Mouse (Mus musculus) cerebellum, adult (tissue): Measurements from ENCODE around the gene Mfsd5.

Experiments used
- ATAC-seq: cut with Nextera tagmentation; 2 replicates; pipeline ENCODE4 v1.9.2; 2017; ENCODE audit warnings: mild to moderate bottlenecking, moderate library complexity, mixed read lengths; ENCODE audit not compliant: insufficient number of reproducible peaks, low FRiP score, low TSS enrichment

Mfsd5 gene

GRCm38 (mm10) chr15:102278726-102279091 lies 545 bp upstream of the Mfsd5 start:
- no peak for ATAC-seq

DNA sequence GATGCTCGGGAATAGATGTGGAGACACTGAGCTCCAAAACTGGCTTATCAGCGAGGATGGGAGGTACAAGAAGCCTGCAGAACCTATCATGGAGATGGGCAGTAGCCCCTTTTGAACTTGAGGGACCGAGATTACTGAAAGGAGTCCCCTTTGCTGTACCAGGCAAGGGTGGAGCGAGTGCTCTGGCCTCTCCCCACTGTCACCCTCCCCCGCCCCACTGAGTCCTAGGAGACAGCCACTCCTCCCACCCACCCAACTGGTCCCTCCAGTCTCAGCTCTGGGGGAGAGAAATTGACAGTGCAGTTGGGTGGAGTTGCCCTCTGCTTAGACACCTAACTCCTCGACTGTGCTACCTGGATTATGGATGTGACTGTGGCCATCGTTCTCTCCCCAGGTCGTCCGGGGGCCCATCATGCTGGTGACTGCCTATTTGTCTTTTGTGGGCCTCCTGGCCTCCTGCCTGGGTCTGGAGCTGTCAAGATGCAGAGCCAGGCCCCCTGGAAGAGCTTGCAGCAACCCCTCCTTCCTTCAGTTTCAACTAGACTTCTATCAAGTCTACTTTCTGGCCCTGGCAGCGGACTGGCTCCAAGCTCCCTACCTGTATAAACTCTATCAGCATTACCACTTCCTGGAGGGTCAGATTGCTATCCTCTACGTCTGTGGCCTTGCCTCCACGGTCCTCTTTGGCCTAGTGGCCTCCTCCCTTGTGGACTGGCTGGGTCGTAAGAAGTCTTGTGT lies 698 bp downstream of the Mfsd5 start:
- ATAC-seq: peak; percentile 38; the same call in 1 of the 2 replicates

- no peak for ATAC-seq
These were observed 1.4 kb downstream of the Mfsd5 start for GRCm38 (mm10) chr15:102280623-102281022.

DNA sequence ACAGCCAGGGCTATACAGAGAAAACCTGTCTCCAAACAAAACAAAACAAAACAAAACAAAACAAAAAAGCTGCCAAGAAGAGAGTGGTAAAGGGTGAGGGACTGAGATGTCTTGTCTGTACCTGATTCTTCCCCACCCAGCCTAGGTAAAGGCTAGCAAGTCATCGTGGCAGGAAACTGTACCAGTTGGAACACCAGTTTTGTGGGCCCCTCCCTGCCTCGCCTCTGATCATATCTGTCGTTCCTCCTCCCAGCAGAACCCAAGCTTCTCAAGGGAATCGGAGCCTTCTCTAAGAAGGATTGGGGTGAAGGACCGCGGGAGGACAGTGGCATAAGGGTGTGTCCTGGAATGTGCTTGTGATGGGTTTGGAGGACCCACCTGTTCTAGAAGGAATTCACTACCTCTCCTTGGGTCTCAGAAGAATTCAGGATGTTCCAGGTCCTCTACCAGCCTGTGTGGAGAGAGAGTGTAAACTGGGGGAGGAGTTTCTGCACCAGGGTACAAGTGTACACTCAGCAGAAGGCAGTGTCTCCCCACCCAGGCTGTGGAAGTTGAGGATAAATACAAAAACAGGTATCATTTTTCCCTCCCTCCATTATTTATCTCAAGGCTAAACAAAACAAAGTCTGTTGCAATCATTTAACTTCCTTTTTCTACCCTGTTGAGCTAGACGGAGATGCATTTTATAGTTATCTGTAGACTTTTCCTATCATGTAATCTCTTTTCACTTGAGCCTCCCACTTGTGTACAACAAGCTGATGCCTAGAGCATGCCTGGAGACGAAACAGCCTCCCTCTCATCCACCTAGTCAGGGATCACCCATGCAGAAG lies 3.4 kb downstream of the Mfsd5 start:
- no peak for ATAC-seq

DNA sequence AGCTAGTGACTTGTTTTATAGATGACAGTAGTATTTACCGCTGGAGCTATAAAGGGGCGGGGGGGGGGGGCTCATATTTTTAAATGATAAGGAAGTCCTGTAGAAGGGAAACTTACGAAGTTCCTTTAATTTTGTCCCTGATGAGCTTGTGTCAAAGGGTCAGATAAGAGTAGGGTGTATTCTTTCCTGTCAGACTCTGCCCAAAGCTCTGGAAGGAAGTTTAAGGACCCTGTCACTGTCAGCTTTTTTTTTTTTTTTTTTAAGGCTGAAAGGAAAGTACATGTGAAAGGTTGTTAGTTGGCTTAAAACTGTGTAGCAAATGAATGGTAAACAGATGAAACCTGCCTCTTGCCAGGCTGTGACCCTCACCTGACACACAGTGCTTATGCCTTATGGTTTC lies 4.4 kb downstream of the Mfsd5 start:
- no peak for ATAC-seq

- ATAC-seq: no peak
These were observed 8.1 kb downstream of the Mfsd5 start for GRCm38 (mm10) chr15:102287395-102287794.

DNA sequence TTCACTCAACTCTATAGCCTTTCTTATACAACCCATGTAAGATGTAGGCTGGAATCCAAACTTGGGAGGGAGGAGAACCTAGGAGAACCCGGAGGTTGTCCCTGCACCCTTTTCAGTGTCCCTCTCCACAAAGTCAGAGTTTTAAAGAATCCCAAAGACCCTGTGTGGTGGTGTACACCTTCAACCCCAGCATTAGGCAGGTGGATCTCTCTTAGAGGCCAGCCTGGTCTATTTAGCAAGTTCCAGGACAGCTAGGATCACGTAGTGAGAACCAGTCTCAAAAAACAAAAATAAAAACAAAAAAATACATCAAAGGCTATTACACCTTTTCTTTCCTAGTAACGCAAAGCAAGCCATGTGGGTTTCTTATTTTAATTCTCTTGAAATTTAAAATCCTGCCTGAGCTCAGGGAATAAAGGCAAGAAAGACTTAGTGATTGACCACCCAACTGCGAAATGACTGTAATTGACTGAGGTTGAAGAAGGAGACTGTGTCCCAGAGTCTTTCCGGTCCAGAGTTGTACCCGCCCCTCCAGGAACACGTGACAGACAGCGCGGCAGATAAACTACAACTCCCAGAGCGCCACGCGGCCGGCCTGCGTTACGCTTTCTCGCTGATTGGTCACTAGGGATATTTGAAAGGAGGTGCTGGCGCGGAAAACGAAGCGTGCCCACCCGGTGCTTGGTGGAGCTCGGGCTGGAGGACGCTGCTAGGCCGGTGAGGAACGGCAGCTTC lies 16.5 kb downstream of the Mfsd5 start, which contains the start of gene Espl1:
Espl1 (plus strand) TSS at position 634 of the 735 bp plus-strand sequence.
- ATAC-seq: peak; percentile 99

DNA sequence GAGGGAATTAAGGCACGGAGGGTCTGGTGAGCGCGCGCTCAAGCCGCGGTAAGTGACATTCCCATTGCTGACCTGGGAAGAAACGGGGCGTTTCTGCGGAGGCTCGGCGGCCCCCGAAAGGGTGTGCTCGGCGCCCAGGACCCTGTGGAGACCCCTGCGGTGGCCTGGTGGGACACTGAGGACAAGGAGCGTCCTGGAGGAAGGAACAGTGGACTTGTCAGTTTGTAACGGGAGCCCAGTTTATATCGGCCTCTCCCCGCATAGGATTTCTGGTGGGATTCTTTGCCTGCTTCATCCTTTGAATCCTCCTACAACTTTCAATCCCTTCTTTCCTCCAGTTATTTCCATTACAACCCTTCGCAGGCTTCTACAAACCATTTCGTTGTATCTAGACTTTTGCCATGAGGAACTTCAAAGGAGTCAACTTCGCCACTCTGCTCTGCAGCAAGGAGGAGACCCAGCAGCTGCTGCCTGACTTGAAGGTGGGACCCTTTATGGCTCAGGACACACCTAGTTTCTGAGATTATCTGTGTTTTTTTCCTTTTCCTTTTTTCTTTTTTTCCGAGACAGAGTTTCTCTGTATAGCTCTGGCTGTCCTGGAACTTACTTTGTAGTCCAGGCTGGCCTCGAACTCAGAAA lies 17.2 kb downstream of the Mfsd5 start:
- ATAC-seq: peak; percentile 60; the same call in 1 of the 2 replicates

GRCm38 (mm10) chr15:102302542-102302941 lies 23.3 kb downstream of the Mfsd5 start:
- no peak for ATAC-seq

DNA sequence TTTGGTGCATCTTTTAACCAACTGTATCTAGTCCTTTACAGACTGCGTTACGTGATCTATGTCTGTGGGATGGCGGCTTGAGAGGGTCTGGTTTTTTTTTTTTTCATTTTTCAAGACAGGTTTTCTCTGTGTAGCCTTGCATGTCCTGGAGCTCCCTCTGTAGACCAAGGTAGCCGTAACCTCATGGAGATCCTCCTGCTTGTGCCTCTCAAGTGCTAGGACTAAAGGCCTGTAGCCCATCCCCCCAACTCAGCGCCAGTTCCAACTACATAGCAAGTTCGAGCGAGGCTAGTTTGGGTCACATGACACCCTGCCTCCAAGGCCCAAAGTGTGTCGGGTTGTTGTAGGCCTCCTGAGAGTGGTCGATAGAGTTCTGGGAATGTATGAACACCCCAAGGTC lies 29.5 kb downstream of the Mfsd5 start:
- ATAC-seq: no peak

- no peak for ATAC-seq
These were observed 31.0 kb downstream of the Mfsd5 start for GRCm38 (mm10) chr15:102310074-102310845.

GRCm38 (mm10) chr15:102311489-102311888 lies 32.2 kb downstream of the Mfsd5 start:
- no peak for ATAC-seq

- ATAC-seq: no peak
These were observed 36.0 kb downstream of the Mfsd5 start for GRCm38 (mm10) chr15:102315292-102315691.

DNA sequence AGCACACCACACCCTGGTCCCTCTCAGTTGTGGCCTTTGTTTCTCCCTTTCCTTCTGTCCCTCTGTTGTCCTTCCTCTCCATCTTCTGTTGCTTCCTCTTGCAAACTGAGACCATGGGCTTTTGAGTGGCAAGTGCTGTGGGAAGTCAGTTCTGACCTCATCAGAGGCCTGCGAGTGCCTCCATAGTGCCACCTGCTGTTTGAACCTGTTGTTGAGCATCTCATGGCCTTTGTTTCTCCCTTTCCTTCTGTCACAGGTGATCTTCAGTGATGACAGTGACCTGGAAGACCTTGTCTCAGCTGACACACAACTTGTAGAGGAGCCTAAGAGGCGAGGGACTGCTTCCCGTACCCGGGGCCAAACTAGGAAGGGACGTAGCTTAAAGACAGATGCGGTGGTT lies 37.0 kb downstream of the Mfsd5 start:
- peak; percentile 49; the same call in 1 of the 2 replicates for ATAC-seq

GRCm38 (mm10) chr15:102324654-102325473 lies 45.6 kb downstream of the Mfsd5 start:
- ATAC-seq: no peak

- peak; percentile 92 for ATAC-seq
These were observed 46.8 kb downstream of the Mfsd5 start, which contains the start of gene Pfdn5 for GRCm38 (mm10) chr15:102326022-102326576. Gene Pfdn5, plus strand, starts transcription at chr15:102326116.

GRCm38 (mm10) chr15:102326892-102327291 lies 47.6 kb downstream of the Mfsd5 start:
- no peak for ATAC-seq
